Mouse (Mus musculus): ENCODE data around the gene Umps. TPM values are rescaled to one million over a fixed set of nuclear protein-coding genes. Genes with fewer than 3 reads are reported as not detected.

Gene Umps
- 10 to 100 TPM; 21.7 to 27.3 TPM for polyA plus RNA-seq (2017; shearing (Covaris generic))

DNA sequence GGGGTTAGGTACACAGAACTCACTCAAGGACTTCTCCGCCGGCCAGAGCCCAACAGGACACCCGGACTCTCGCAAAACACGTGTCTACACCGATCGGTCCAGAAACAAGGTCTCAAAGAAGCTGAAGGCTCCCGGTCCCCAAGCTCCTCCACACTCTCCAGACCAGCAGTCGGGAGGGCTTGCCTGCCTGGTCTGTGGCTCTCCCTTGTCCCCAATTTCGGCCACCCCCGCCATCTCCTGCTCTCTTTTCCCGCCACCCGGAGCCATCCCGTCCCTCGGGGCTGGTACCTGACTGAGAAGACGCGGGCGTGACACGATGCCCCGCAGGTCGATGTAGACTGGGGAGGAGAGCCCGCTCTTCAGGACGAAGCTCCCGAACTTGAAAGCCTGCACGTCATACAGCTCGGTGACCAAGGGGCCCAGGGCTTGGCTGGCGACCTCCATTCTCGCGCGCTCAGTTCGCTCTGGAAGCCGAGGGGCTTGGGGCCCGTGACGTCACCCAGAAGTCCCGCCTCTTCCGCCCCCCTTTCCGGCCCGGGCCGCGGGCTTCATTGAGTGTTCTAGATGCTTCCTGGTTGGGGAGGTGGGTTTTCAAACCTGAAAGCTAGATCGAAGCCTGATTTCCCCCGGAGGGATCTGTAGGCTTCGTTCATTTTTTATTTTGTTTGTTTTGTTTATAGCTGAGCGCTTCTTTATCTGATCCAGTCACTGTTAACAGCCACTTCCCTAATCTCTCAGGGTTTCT is at the start of gene Umps:
TSS of gene Umps (minus strand) at position 501 of the 745 bp plus-strand sequence.

Other genes starting within 250 kb of the Umps start
- under 1 TPM; 0.44 to 0.68 TPM for gene Muc13, start 173.0 kb downstream of the Umps start, polyA plus RNA-seq (2017; shearing (Covaris generic))
- gene Itgb5, start 137.4 kb downstream of the Umps start, polyA plus RNA-seq (2017; shearing (Covaris generic)) = 1 to 10 TPM; 1.2 to 3.2 TPM